Mouse (Mus musculus) layer of hippocampus, adult 9-11 months (tissue): Measurements from ENCODE around the gene Nfic.

Source experiments
- DNase-seq: peaks from one replicate; pipeline ENCODE4 v3.0.0; 2022

Nfic gene

GRCm38 (mm10) chr10:81401205-81401520, 54.3 kb downstream of the Nfic start:
- DNase-seq, result peak; percentile 81

- no peak for DNase-seq
These were observed 54.8 kb downstream of the Nfic start for GRCm38 (mm10) chr10:81400371-81401204.

- no peak for DNase-seq
These were observed 55.6 kb downstream of the Nfic start for GRCm38 (mm10) chr10:81399798-81400308.

- no peak for DNase-seq
These were observed 56.1 kb downstream of the Nfic start for GRCm38 (mm10) chr10:81399296-81399695.

- no peak for DNase-seq
These were observed 58.7 kb downstream of the Nfic start for GRCm38 (mm10) chr10:81396749-81397148.

GRCm38 (mm10) chr10:81395865-81396264, 59.6 kb downstream of the Nfic start:
- DNase-seq, result no peak

GRCm38 (mm10) chr10:81395127-81395526, 60.3 kb downstream of the Nfic start:
- no peak for DNase-seq

GRCm38 (mm10) chr10:81393456-81394063, 61.9 kb downstream of the Nfic start:
- no peak for DNase-seq

- no peak for DNase-seq
These were observed 62.7 kb downstream of the Nfic start, which contains the start of gene Smim24 for GRCm38 (mm10) chr10:81392781-81393185. Gene Smim24, plus strand, starts transcription at chr10:81393051.

GRCm38 (mm10) chr10:81392270-81392669, 63.2 kb downstream of the Nfic start:
- DNase-seq, result no peak

- DNase-seq, result no peak
These were observed 64.8 kb downstream of the Nfic start for GRCm38 (mm10) chr10:81390678-81390965.

GRCm38 (mm10) chr10:81389801-81390677, 65.4 kb downstream of the Nfic start:
- DNase-seq, result no peak

- no peak for DNase-seq
These were observed 66.1 kb downstream of the Nfic start for GRCm38 (mm10) chr10:81389373-81389772.

GRCm38 (mm10) chr10:81388505-81389055, 66.9 kb downstream of the Nfic start, which contains the start of gene Gm48552:
Gene Gm48552, plus strand, starts transcription at chr10:81389005.
- DNase-seq, result no peak

GRCm38 (mm10) chr10:81387716-81388115, 67.7 kb downstream of the Nfic start:
- no peak for DNase-seq

GRCm38 (mm10) chr10:81385603-81386306, 69.7 kb downstream of the Nfic start:
- no peak for DNase-seq

- DNase-seq, result no peak
These were observed 70.8 kb downstream of the Nfic start for GRCm38 (mm10) chr10:81384605-81384982.

GRCm38 (mm10) chr10:81383802-81384604, 71.4 kb downstream of the Nfic start, which contains the start of the genes Dohh and Gm48551:
Gene Dohh, plus strand, starts transcription at chr10:81384428.
Gene Gm48551, plus strand, starts transcription at chr10:81384466.
- DNase-seq, result peak; percentile 99

GRCm38 (mm10) chr10:81382039-81382438, 73.4 kb downstream of the Nfic start:
- DNase-seq, result no peak

GRCm38 (mm10) chr10:81379809-81380378, 75.5 kb downstream of the Nfic start:
- DNase-seq, result no peak

- no peak for DNase-seq
These were observed 76.3 kb downstream of the Nfic start for GRCm38 (mm10) chr10:81379183-81379553.
